Mouse (Mus musculus) hindbrain, embryonic 10.5 days (tissue): ENCODE results near the gene Clcn6. TPM values are rescaled to one million over a fixed set of nuclear protein-coding genes. Genes with fewer than 3 reads are reported as not detected.

Experiments used
- DNase-seq: peaks from one replicate; pipeline ENCODE4 v3.0.0-alpha.2; 2017; ENCODE audit warnings: low spot score
- H3K27ac ChIP-seq: fragments of 300-500 bp; sonication (generic); 2 replicates; pipeline ENCODE4 v1.5.1; 2016; ENCODE audit warnings: mild to moderate bottlenecking, moderate library complexity
- H3K27me3 ChIP-seq: fragments of 300-500 bp; sonication (generic); 2 replicates; pipeline ENCODE4 v1.6.1; 2016; ENCODE audit warnings: mild to moderate bottlenecking; ENCODE audit not compliant: poor library complexity, insufficient read depth, severe bottlenecking
- H3K36me3 ChIP-seq: fragments of 300-500 bp; sonication (generic); 2 replicates; pipeline ENCODE4 v1.6.1; 2016; ENCODE audit warnings: mild to moderate bottlenecking, moderate library complexity
- H3K4me1 ChIP-seq: fragments of 300-500 bp; sonication (generic); replicated peaks from 2 replicates; pipeline ENCODE4 v1.6.1; 2016; ENCODE audit warnings: mild to moderate bottlenecking
- H3K4me3 ChIP-seq: fragments of 300-500 bp; sonication (generic); 2 replicates; pipeline ENCODE4 v1.5.1; 2016; ENCODE audit warnings: mild to moderate bottlenecking, moderate library complexity
- H3K9me3 ChIP-seq: fragments of 300-500 bp; sonication (generic); 2 replicates; pipeline ENCODE4 v1.6.1; 2016; ENCODE audit warnings: mild to moderate bottlenecking, moderate library complexity
- WGBS: fragments of 180-500 bp; shearing (Covaris S2); methylation state at CpG from one replicate; pipeline ENCODE4 v1.1.7; 2016; 5-methylcytosine and 5-hydroxymethylcytosine counted together
- polyA plus RNA-seq: library from polyadenylated mRNA; unstranded; fragments of >200 nt; fragmentation: Nextera tagmentation; extraction: Ambion mirVana; gene quantifications from 2 replicates; pipeline ENCODE4 v1.2.1, GENCODE M21; 2016

Clcn6 gene
- polyA plus RNA-seq, 1 experiment from 2014 or later = 17.8 TPM

GRCm38 (mm10) chr4:148079944-148080596 lies 41.4 kb upstream of the Clcn6 start:
- no peak for DNase-seq
- 88% methylated on average over 8 of the region's 8 CpGs for WGBS
- no peak overlapping the region for H3K27ac ChIP-seq
- no peaks in the 10 kb centered on the region for H3K9me3 ChIP-seq
- H3K27me3 ChIP-seq = peaks cover 6% of the 10 kb centered on the region; the same call in 1 of the 2 replicates
- H3K4me1 ChIP-seq = peaks cover 37% of the 10 kb centered on the region
- peaks cover 34% of the 10 kb centered on the region for H3K36me3 ChIP-seq
- H3K4me3 ChIP-seq = no peak overlapping the region

DNA sequence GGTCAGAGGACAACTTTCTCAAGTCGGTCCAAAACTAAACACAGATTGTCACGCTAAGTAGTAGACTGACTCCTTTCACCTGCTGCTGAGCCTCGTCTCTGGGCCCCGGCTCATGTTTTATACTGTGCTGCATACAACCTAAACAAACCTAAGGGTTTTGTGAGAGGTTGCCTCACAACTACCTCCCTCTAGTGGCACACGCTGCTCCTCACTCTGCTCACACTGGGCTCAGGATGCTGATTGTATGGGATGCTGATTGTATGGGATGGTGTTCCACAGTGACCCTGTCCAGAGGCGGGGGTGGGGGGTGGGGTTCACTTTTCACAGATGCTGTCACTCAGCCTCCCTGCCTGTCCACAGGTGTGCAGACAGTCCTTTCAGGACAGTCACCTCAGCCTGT lies 40.6 kb upstream of the Clcn6 start:
- WGBS = 70% methylated on average over 6 of the region's 6 CpGs
- no peak for DNase-seq
- H3K36me3 ChIP-seq = peaks cover 34% of the 10 kb centered on the region
- H3K4me3 ChIP-seq = no peak overlapping the region
- H3K27me3 ChIP-seq = peaks cover 6% of the 10 kb centered on the region; the same call in 1 of the 2 replicates
- H3K27ac ChIP-seq = no peak overlapping the region
- H3K9me3 ChIP-seq = no peaks in the 10 kb centered on the region
- H3K4me1 ChIP-seq = peaks cover 34% of the 10 kb centered on the region

GRCm38 (mm10) chr4:148075881-148076280 lies 37.3 kb upstream of the Clcn6 start:
- DNase-seq = no peak
- peak overlapping the region; percentile 64; the same call in 1 of the 2 replicates for H3K27ac ChIP-seq
- 90% methylated on average over 6 of the region's 6 CpGs for WGBS

GRCm38 (mm10) chr4:148075259-148075658 lies 36.6 kb upstream of the Clcn6 start:
- DNase-seq = peak; percentile 62
- H3K4me1 ChIP-seq = peaks cover 21% of the 10 kb centered on the region
- H3K27ac ChIP-seq = peak overlapping the region; percentile 64
- H3K27me3 ChIP-seq = peaks cover 6% of the 10 kb centered on the region; the same call in 1 of the 2 replicates
- peak overlapping the region; percentile 43 for H3K4me3 ChIP-seq
- no peaks in the 10 kb centered on the region for H3K9me3 ChIP-seq
- 39% methylated on average over 21 of the region's 21 CpGs for WGBS
- H3K36me3 ChIP-seq = peaks cover 13% of the 10 kb centered on the region

More at GRCm38 (mm10) chr4:148075881-148076280, 37.3 kb upstream of the Clcn6 start:
- Histone ChIP-seq H3K4me3 (no peak overlapping the region), H3K36me3 (peaks cover 19% of the 10 kb centered on the region), H3K9me3 (no peaks in the 10 kb centered on the region), H3K4me1 (peaks cover 18% of the 10 kb centered on the region), H3K27me3 (peaks cover 6% of the 10 kb centered on the region; the same call in 1 of the 2 replicates)

DNA sequence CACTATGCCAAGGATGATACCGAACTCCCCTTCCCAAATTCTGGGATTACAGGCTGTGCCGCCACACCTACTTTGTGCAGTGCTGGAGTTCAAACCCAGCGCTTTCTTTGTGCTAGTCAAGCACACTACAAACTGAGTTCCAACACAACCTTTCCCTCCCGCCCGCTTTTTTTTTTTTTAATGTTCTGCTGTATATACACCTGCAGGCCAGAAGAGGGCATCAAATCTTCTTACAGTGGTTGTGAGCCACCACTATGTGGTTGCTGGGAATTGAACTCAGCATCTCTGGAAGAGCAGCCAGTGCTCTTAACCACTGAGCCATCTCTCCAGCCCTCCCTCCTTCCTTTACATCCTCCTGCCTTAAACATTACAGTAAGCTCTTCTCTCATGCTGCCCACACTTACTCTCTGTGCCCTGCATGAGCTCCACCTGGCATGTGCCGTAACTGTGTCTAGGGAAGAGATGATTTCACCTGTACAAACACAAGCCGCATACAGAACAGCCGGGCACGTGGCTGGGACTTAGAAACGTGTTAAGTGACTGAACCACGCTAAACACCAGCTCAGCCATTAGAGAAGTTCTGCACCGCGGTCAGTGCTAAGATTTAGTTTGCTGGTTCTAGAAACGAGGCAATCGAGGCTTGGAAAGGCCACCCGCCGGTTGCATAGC lies 36.0 kb upstream of the Clcn6 start:
- WGBS = 47% methylated on average over 17 of the region's 17 CpGs
- no peak for DNase-seq
- H3K27me3 ChIP-seq = peaks cover 6% of the 10 kb centered on the region; the same call in 1 of the 2 replicates

DNA sequence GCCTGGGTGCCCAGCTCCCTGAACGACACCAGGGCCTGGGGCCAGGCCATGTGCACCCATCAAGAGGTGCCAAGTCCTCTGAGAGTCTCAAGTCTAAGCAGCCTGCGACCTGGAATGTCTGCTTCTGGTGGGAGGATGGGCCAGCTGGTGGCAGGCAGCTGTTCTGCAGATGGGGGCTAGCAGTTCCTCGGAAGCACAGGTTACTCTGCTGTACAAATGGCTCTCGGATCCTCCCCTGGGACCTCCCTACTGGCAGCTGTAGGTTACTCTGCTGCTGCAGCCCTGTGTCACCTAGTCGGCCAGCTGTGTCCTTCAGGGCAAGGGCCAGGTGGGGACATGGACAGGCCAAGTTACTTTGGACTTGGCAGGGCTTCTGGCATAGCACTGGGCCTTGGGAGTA lies 32.9 kb upstream of the Clcn6 start:
- peaks cover 6% of the 10 kb centered on the region; the same call in 1 of the 2 replicates for H3K27me3 ChIP-seq
- WGBS = 69% methylated on average over 5 of the region's 5 CpGs
- no peaks in the 10 kb centered on the region for H3K9me3 ChIP-seq
- H3K4me1 ChIP-seq = peaks cover 23% of the 10 kb centered on the region
- no peak for DNase-seq
- no peak overlapping the region for H3K27ac ChIP-seq
- H3K4me3 ChIP-seq = no peak overlapping the region
- no peaks in the 10 kb centered on the region for H3K36me3 ChIP-seq

More for the DNA sequence above, 36.0 kb upstream of the Clcn6 start:
- H3K4me1 ChIP-seq = peaks cover 21% of the 10 kb centered on the region
- peak overlapping the region; percentile 64 for H3K27ac ChIP-seq
- peak overlapping the region; percentile 43 for H3K4me3 ChIP-seq
- H3K36me3 ChIP-seq = peaks cover 7% of the 10 kb centered on the region; the same call in 1 of the 2 replicates
- H3K9me3 ChIP-seq = no peaks in the 10 kb centered on the region

- H3K4me3 ChIP-seq = no peak overlapping the region
- no peaks in the 10 kb centered on the region for H3K27me3 ChIP-seq
- no peaks in the 10 kb centered on the region for H3K9me3 ChIP-seq
- no peak overlapping the region for H3K27ac ChIP-seq
- no peak for DNase-seq
- WGBS = 82% methylated on average over 9 of the region's 9 CpGs
- peaks cover 33% of the 10 kb centered on the region for H3K4me1 ChIP-seq
- no peaks in the 10 kb centered on the region for H3K36me3 ChIP-seq
Measured at GRCm38 (mm10) chr4:148069602-148070218, 31.1 kb upstream of the Clcn6 start.

DNA sequence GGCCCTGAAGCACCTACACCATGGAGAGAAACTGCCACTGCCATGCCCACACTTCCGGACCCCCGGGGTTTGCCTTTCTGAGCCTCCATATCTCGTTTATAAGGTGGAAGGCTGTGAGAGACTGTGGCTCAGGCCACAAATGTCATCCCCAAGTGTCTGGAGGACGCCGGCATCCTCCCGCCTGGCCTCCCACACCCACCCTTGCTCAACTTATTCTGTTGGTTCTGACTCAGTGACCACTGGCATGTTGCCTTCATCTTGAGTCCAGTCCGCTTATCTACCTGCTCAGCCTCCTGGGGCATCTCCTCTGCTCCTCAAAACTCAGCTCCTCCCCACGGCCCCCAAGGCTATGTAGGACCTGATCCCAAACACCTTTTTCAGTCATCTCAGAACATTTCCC lies 28.7 kb upstream of the Clcn6 start:
- Histone ChIP-seq H3K4me3 (no peak overlapping the region), H3K27ac (no peak overlapping the region), H3K4me1 (peaks cover 35% of the 10 kb centered on the region), H3K36me3 (no peaks in the 10 kb centered on the region), H3K9me3 (no peaks in the 10 kb centered on the region), H3K27me3 (no peaks in the 10 kb centered on the region)
- 86% methylated on average over 8 of the region's 8 CpGs for WGBS
- no peak for DNase-seq

- Histone ChIP-seq H3K4me1 (peaks cover 32% of the 10 kb centered on the region), H3K36me3 (no peaks in the 10 kb centered on the region), H3K9me3 (no peaks in the 10 kb centered on the region), H3K27ac (peak overlapping the region; percentile 41), H3K4me3 (no peak overlapping the region), H3K27me3 (no peaks in the 10 kb centered on the region)
- no peak for DNase-seq
- 42% methylated on average over 9 of the region's 9 CpGs for WGBS
Measured at GRCm38 (mm10) chr4:148066401-148066744, 27.8 kb upstream of the Clcn6 start.

- Histone ChIP-seq H3K27me3 (no peaks in the 10 kb centered on the region), H3K4me1 (peaks cover 30% of the 10 kb centered on the region), H3K36me3 (no peaks in the 10 kb centered on the region), H3K4me3 (no peak overlapping the region), H3K9me3 (no peaks in the 10 kb centered on the region), H3K27ac (peak overlapping the region; percentile 41)
- no peak for DNase-seq
- 39% methylated on average over 6 of the region's 6 CpGs for whole genome bisulfite sequencing
Measured at GRCm38 (mm10) chr4:148065702-148066400, 27.2 kb upstream of the Clcn6 start.

GRCm38 (mm10) chr4:148061086-148061480 lies 22.5 kb upstream of the Clcn6 start:
- Histone ChIP-seq H3K27ac (no peak overlapping the region), H3K4me1 (peaks cover 26% of the 10 kb centered on the region), H3K4me3 (no peak overlapping the region), H3K9me3 (no peaks in the 10 kb centered on the region), H3K27me3 (no peaks in the 10 kb centered on the region), H3K36me3 (peaks cover 31% of the 10 kb centered on the region)
- no peak for DNase-seq
- WGBS = 88% methylated on average over 9 of the region's 9 CpGs

GRCm38 (mm10) chr4:148060120-148061085 lies 21.8 kb upstream of the Clcn6 start:
- peak; percentile 50 for DNase-seq
- peaks cover 19% of the 10 kb centered on the region for H3K4me1 ChIP-seq
- H3K27me3 ChIP-seq = no peaks in the 10 kb centered on the region
- H3K27ac ChIP-seq = no peak overlapping the region
- WGBS = 57% methylated on average over 13 of the region's 13 CpGs
- H3K9me3 ChIP-seq = no peaks in the 10 kb centered on the region
- H3K4me3 ChIP-seq = no peak overlapping the region
- H3K36me3 ChIP-seq = peaks cover 38% of the 10 kb centered on the region
